Mouse (Mus musculus): ENCODE results near the gene Mymx. TPM values are rescaled to one million over a fixed set of nuclear protein-coding genes. Genes with fewer than 3 reads are reported as not detected.

The Mymx gene
- polyA plus RNA-seq, 1 experiment from 2014 or later, result 1.6 TPM

DNA sequence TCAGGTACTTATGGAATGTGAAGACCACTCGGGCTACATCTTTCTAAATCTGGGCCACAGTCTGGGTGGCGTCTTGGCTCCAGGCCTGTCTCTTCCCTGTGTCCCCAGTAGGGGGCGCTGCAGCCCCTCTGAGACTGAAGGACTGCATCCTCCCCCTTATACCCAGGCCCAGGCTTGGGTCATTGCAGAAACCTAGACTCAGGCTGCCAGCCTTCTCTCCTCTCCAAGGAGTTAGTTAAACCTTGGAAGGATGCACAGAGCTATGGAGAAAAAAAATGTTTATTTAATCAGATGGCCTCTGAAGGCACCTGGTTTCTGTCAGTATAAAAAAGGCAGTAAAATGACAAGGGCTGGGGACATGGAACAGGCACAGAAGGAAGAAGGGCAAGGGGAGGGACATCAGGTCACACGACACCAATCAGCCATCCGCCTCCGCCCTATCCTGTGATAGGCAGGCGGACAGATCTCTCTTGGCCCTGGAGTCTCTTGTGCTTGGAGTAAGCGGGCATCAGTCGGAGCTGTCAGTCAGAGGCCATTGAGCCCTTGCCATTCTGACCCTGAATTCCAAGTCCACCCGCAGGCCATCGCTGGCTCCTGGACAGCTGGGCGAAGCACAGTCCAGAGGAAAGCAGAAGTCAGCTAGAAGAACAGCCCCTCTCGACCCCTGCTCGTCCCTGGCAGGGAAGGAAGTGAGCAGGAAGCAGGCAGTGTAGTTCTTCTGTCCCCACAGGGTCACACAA, 16.8 kb downstream of the Mymx start:
- Histone ChIP-seq H3K4me3 (no peak overlapping the region), H3K27ac (replicated peaks) (peak overlapping the region; percentile 68), H3K4me1 (replicated peaks) (peaks cover 25% of the 10 kb centered on the region), H3K9ac (peak overlapping the region; percentile 41), H3K9me3 (no peaks in the 10 kb centered on the region), H3K27me3 (no peaks in the 10 kb centered on the region), H3K4me2 (no peak overlapping the region), H3K36me3 (peaks cover 10% of the 10 kb centered on the region; the same call in 1 of the 2 replicates)
- peak; percentile 40; the same call in 1 of the 2 replicates for ATAC-seq (ENCODE audit: low read depth)
- 34% methylated on average over 14 of the region's 14 CpGs for WGBS

DNA sequence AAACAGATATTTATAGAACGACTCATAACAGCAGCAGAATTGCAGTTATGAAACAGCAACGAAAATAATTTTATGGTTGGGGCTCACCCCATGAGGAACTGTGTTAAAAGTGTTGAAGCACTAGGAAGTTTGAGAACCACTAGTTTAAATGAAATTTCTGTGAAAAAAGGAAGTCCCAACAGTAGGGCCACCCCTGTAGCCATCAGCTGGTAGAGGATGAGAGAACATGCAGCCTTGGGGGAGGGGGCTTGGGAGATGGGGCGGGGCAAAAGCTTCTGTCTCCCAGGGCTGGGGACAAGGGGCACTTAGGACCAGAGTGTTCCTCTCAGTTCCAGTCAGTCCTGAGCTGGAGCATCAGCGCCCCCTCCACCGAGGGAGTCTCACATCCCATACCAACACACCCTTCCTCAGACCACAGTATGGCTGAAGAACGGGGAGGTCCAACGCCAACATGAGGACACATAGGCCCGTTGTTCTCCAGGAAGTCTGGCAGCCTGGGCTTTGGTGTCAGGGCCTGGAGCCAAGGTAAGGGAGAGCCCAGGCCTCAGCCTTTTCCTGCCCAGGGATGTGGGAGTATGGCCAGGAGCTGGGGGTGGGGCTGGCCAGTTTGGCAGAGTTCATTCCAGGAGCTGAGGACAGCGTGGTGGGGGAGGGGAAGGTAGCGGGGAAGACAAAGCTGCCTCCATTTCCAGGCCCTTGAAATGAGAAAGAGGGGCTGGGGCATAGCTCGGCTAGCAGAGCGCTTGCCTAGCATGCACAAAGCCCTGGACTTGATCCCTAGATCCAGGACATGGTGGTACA, 17.6 kb downstream of the Mymx start:
- Histone ChIP-seq H3K9ac (peak overlapping the region; percentile 38; the same call in 1 of the 2 replicates), H3K9me3 (no peaks in the 10 kb centered on the region), H3K4me2 (no peak overlapping the region), H3K36me3 (peaks cover 10% of the 10 kb centered on the region; the same call in 1 of the 2 replicates), H3K4me1 (replicated peaks) (peaks cover 25% of the 10 kb centered on the region), H3K27ac (replicated peaks) (peak overlapping the region; percentile 68), H3K27me3 (no peaks in the 10 kb centered on the region), H3K4me3 (no peak overlapping the region)
- peak; percentile 26 for ATAC-seq (ENCODE audit: low read depth)
- 44% methylated on average over 12 of the region's 12 CpGs for WGBS

GRCm38 (mm10) chr17:45582715-45583355, 19.1 kb downstream of the Mymx start:
- peaks cover 10% of the 10 kb centered on the region; the same call in 1 of the 2 replicates for H3K36me3 ChIP-seq
- no peaks in the 10 kb centered on the region for H3K27me3 ChIP-seq
- H3K4me1 ChIP-seq (replicated peaks), result peaks cover 25% of the 10 kb centered on the region
- no peak for ATAC-seq (ENCODE audit: low read depth)
- no peak overlapping the region for H3K4me3 ChIP-seq
- H3K9me3 ChIP-seq, result no peaks in the 10 kb centered on the region
- no peak overlapping the region for H3K4me2 ChIP-seq
- 70% methylated on average over 6 of the region's 6 CpGs for WGBS
- no peak overlapping the region for H3K27ac ChIP-seq (replicated peaks)
- H3K9ac ChIP-seq, result no peak overlapping the region

DNA sequence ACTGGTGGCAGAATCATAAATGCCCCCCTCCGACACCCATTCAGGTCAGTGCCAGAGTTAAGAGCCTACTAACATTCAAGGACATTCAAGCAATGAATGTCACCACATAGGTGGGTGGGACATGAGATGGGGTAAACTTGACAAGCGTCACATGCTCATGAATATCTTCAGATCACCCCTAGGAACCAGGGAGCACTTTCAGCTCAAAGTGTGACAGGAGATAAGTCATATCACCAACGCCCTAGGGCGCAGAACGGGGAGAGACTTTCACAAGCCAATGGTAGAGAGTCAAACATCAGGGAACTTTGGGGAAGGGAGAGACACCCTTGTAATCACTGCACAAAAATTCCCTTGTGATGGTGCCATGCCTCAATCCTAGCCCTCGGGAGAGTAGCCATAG, 19.7 kb downstream of the Mymx start:
- Histone ChIP-seq H3K36me3 (peaks cover 9% of the 10 kb centered on the region; the same call in 1 of the 2 replicates), H3K9ac (no peak overlapping the region), H3K27ac (replicated peaks) (no peak overlapping the region), H3K27me3 (no peaks in the 10 kb centered on the region), H3K4me1 (replicated peaks) (peaks cover 25% of the 10 kb centered on the region), H3K9me3 (no peaks in the 10 kb centered on the region), H3K4me3 (no peak overlapping the region), H3K4me2 (no peak overlapping the region)
- 90% methylated on average over 6 of the region's 6 CpGs for WGBS
- ATAC-seq (ENCODE audit: low read depth), result no peak

GRCm38 (mm10) chr17:45581567-45581983, 20.3 kb downstream of the Mymx start:
- no peak overlapping the region for H3K27ac ChIP-seq (replicated peaks)
- ATAC-seq (ENCODE audit: low read depth), result no peak
- 11% methylated on average over 2 of the region's 2 CpGs for WGBS

GRCm38 (mm10) chr17:45580958-45581477, 20.9 kb downstream of the Mymx start:
- Histone ChIP-seq H3K4me2 (no peak overlapping the region), H3K9ac (peak overlapping the region; percentile 31; the same call in 1 of the 2 replicates), H3K9me3 (no peaks in the 10 kb centered on the region), H3K27me3 (no peaks in the 10 kb centered on the region), H3K4me3 (no peak overlapping the region), H3K27ac (replicated peaks) (peak overlapping the region; percentile 66), H3K36me3 (no peaks in the 10 kb centered on the region), H3K4me1 (replicated peaks) (peaks cover 25% of the 10 kb centered on the region)
- ATAC-seq (ENCODE audit: low read depth), result 0 out of 2 replicates have a peak, but pooled peaks have one; percentile 12
- WGBS, result 44% methylated on average over 12 of the region's 12 CpGs

More at GRCm38 (mm10) chr17:45581567-45581983, 20.3 kb downstream of the Mymx start:
- Histone ChIP-seq H3K9me3 (no peaks in the 10 kb centered on the region), H3K27me3 (no peaks in the 10 kb centered on the region), H3K9ac (no peak overlapping the region), H3K4me2 (no peak overlapping the region), H3K4me3 (no peak overlapping the region), H3K4me1 (replicated peaks) (peaks cover 25% of the 10 kb centered on the region), H3K36me3 (peaks cover 3% of the 10 kb centered on the region; the same call in 1 of the 2 replicates)

GRCm38 (mm10) chr17:45579554-45579953, 22.3 kb downstream of the Mymx start:
- H3K4me2 ChIP-seq, result no peak overlapping the region
- no peaks in the 10 kb centered on the region for H3K27me3 ChIP-seq
- H3K4me3 ChIP-seq, result no peak overlapping the region
- 88% methylated on average over 4 of the region's 4 CpGs for WGBS
- peaks cover 24% of the 10 kb centered on the region for H3K4me1 ChIP-seq (replicated peaks)
- H3K36me3 ChIP-seq, result no peaks in the 10 kb centered on the region
- ATAC-seq (ENCODE audit: low read depth), result no peak
- no peaks in the 10 kb centered on the region for H3K9me3 ChIP-seq
- no peak overlapping the region for H3K9ac ChIP-seq
- H3K27ac ChIP-seq (replicated peaks), result no peak overlapping the region

DNA sequence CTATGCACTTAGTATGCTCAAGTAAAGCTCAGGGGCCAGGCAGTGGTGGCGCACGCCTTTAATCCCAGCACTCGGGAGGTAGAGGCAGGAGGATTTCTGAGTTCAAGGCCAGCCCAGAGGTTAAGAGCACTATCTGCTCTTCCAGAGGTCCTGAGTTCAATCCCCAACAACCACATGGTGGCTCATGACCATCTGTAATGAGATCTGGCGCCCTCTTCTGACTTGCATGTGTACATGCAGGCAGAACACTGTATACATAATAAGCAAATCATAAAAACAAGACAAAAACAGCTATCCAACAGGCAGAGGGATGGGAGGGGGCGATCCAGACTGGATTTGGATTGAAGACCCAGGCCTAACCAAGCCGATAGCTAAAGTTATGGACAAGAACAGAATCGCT, 23.1 kb downstream of the Mymx start:
- Histone ChIP-seq H3K9ac (no peak overlapping the region), H3K27me3 (no peaks in the 10 kb centered on the region), H3K4me3 (no peak overlapping the region), H3K27ac (replicated peaks) (no peak overlapping the region), H3K4me1 (replicated peaks) (peaks cover 22% of the 10 kb centered on the region), H3K4me2 (no peak overlapping the region), H3K36me3 (no peaks in the 10 kb centered on the region), H3K9me3 (no peaks in the 10 kb centered on the region)
- ATAC-seq (ENCODE audit: low read depth), result no peak
- WGBS, result 71% methylated on average over 7 of the region's 7 CpGs

DNA sequence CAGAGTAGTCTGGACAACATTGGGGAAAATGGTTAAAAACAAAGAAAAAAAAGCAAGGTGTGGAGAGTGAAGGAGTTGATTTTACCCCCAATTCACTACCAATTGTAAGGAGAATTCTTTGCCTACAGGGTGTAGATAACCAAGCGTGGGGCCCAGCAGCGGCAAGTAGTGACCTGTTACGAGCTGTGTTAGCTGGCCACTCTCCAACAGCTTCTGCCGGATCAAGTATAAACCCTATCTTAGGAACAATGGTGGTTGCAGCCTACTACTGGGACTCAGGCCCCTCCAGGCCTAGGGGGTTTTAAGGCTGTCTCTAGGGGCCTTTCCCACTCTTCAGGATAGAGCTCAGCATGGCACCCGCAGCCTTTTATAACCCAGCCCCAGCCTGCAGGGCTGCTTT, 23.7 kb downstream of the Mymx start:
- H3K36me3 ChIP-seq, result no peaks in the 10 kb centered on the region
- H3K4me2 ChIP-seq, result no peak overlapping the region
- WGBS, result 52% methylated on average over 5 of the region's 5 CpGs
- H3K9ac ChIP-seq, result no peak overlapping the region
- H3K9me3 ChIP-seq, result no peaks in the 10 kb centered on the region
- no peaks in the 10 kb centered on the region for H3K27me3 ChIP-seq
- no peak overlapping the region; the same call in 1 of the 2 replicates for H3K27ac ChIP-seq (replicated peaks)
- no peak overlapping the region for H3K4me3 ChIP-seq
- peaks cover 22% of the 10 kb centered on the region for H3K4me1 ChIP-seq (replicated peaks)
- ATAC-seq (ENCODE audit: low read depth), result no peak

DNA sequence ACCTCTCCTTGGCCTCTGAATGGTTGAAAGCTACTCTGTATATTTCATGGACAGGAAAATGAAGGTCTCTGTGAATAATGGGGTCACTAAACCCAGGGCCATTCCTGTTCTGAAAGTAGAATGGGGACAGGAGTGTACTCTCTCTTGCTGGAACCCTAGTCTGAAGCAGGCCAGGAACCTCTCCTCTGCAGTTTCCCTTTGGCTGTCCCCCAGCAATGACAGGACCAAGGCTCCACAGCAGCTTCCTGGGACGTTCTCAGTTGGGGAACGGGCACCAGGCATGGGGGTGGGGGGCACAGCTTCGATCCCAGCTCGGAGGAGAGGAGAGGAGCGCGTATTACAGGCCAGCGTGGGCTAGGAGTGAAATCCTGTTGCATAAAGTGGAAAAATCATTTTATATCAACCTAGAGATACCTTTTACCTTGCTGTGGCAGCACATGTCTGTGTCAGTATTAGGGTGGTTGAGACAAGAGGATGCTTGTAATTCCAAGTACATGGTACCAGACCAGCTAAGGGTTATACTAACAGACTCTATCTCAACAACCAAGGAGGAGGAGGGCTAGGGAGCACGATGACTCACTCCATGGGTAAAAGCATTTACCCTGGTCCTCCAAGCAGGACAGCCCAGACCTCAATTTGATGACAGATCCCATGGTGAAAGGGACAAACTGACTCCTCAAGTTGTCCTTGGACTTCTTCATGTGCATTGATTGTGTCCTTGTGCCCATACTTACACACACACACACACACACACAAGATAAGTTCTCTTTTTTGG, 26.6 kb downstream of the Mymx start:
- no peaks in the 10 kb centered on the region for H3K27me3 ChIP-seq
- peaks cover 31% of the 10 kb centered on the region for H3K4me1 ChIP-seq (replicated peaks)
- peaks cover 15% of the 10 kb centered on the region for H3K36me3 ChIP-seq
- WGBS, result 93% methylated on average over 8 of the region's 8 CpGs
- H3K9ac ChIP-seq, result peak overlapping the region; percentile 100
- ATAC-seq (ENCODE audit: low read depth), result no peak
- peak overlapping the region; percentile 100; the same call in 1 of the 2 replicates for H3K4me3 ChIP-seq
- H3K4me2 ChIP-seq, result peak overlapping the region; percentile 81
- peak overlapping the region; percentile 99 for H3K27ac ChIP-seq (replicated peaks)
- no peaks in the 10 kb centered on the region for H3K9me3 ChIP-seq

- Histone ChIP-seq H3K9ac (peak overlapping the region; percentile 100), H3K4me3 (peak overlapping the region; percentile 100), H3K4me2 (peak overlapping the region; percentile 81), H3K36me3 (peaks cover 25% of the 10 kb centered on the region), H3K27me3 (no peaks in the 10 kb centered on the region), H3K4me1 (replicated peaks) (peaks cover 42% of the 10 kb centered on the region), H3K27ac (replicated peaks) (peak overlapping the region; percentile 99), H3K9me3 (no peaks in the 10 kb centered on the region)
- ATAC-seq (ENCODE audit: low read depth), result peak; percentile 62
- 3% methylated on average over 17 of the region's 17 CpGs for WGBS
Observed at GRCm38 (mm10) chr17:45574129-45574761, 27.7 kb downstream of the Mymx start.
